Mouse (Mus musculus) neural tube, embryonic 15.5 days (tissue): ENCODE results near the gene 4930453N24Rik. TPM values are rescaled to one million over a fixed set of nuclear protein-coding genes. Genes with fewer than 3 reads are reported as not detected.

Experiments
- ATAC-seq: fragments of 200-750 bp; cut with Nextera tagmentation; 2 replicates; pipeline ENCODE4 v1.8.0; 2017; ENCODE audit warnings: mild to moderate bottlenecking, moderate TSS enrichment, moderate library complexity; ENCODE audit not compliant: low FRiP score
- H3K27ac ChIP-seq: fragments of 300-500 bp; sonication (generic); replicated peaks from 2 replicates; pipeline ENCODE4 v1.5.1; 2015; ENCODE audit warnings: mild to moderate bottlenecking, inconsistent platforms
- H3K27me3 ChIP-seq: fragments of 300-500 bp; sonication (generic); replicated peaks from 2 replicates; pipeline ENCODE4 v1.6.1; 2015; ENCODE audit warnings: inconsistent platforms
- H3K36me3 ChIP-seq: fragments of 300-500 bp; sonication (generic); 2 replicates; pipeline ENCODE4 v1.6.1; 2015; ENCODE audit warnings: inconsistent platforms
- H3K4me1 ChIP-seq: fragments of 300-500 bp; sonication (generic); 2 replicates; pipeline ENCODE4 v1.6.1; 2015; ENCODE audit warnings: inconsistent platforms
- H3K4me2 ChIP-seq: fragments of 300-500 bp; sonication (generic); 2 replicates; pipeline ENCODE4 v1.6.1; 2015; ENCODE audit warnings: inconsistent platforms, mild to moderate bottlenecking, moderate library complexity
- H3K4me3 ChIP-seq: fragments of 300-500 bp; sonication (generic); replicated peaks from 2 replicates; pipeline ENCODE4 v1.5.1; 2015; ENCODE audit warnings: mild to moderate bottlenecking, inconsistent platforms
- H3K9ac ChIP-seq: fragments of 300-500 bp; sonication (generic); replicated peaks from 2 replicates; pipeline ENCODE4 v1.6.1; 2015; ENCODE audit warnings: mild to moderate bottlenecking, inconsistent platforms
- H3K9me3 ChIP-seq: fragments of 300-500 bp; sonication (generic); replicated peaks from 2 replicates; pipeline ENCODE4 v1.6.1; 2016; ENCODE audit warnings: inconsistent platforms
- WGBS: fragments of 180-500 bp; shearing (Covaris S2); methylation state at CpG from one replicate; pipeline ENCODE4 v1.1.7; 2015; ENCODE audit warnings: mixed read lengths; 5-methylcytosine and 5-hydroxymethylcytosine counted together
- polyA plus RNA-seq: library from polyadenylated mRNA; unstranded; fragments of >200 nt; fragmentation: Nextera tagmentation; extraction: Ambion mirVana; gene quantifications from 2 replicates; pipeline ENCODE4 v1.2.1, GENCODE M21; 2015

Gene 4930453N24Rik
- 15.9 and 20.0 TPM in 2 replicates for polyA plus RNA-seq

- 2% methylated on average over 72 of the region's 72 CpGs for WGBS
- H3K4me2 ChIP-seq, result peak within 1 kb of the TSS; percentile 57
- no peaks in the 10 kb centered on the region for H3K9me3 ChIP-seq
- peak within 1 kb of the TSS; percentile 96 for H3K4me3 ChIP-seq
- peaks cover 5% of the 10 kb centered on the region for H3K36me3 ChIP-seq
- peak within 1 kb of the TSS; percentile 74 for H3K9ac ChIP-seq
- H3K27ac ChIP-seq, result peak within 1 kb of the TSS; percentile 91
- H3K27me3 ChIP-seq, result no peaks in the 10 kb centered on the region
- peaks cover 15% of the 10 kb centered on the region for H3K4me1 ChIP-seq
- peak; percentile 97 for ATAC-seq
These were observed at the start of gene 4930453N24Rik for GRCm38 (mm10) chr16:64770521-64771430. TSS of gene 4930453N24Rik (minus strand) at chr16:64771161.

- Histone ChIP-seq H3K9ac (no peak overlapping the region), H3K27ac (no peak overlapping the region), H3K4me3 (no peak overlapping the region), H3K36me3 (peaks cover 7% of the 10 kb centered on the region), H3K27me3 (no peaks in the 10 kb centered on the region), H3K4me1 (no peaks in the 10 kb centered on the region), H3K9me3 (no peaks in the 10 kb centered on the region), H3K4me2 (no peak overlapping the region)
- no peak for ATAC-seq
- 97% methylated on average over 3 of the region's 3 CpGs for WGBS
These were observed 46.3 kb upstream of the 4930453N24Rik start for GRCm38 (mm10) chr16:64817094-64817765.

- Histone ChIP-seq H3K4me2 (no peak overlapping the region), H3K9me3 (no peaks in the 10 kb centered on the region), H3K27ac (no peak overlapping the region), H3K36me3 (peaks cover 10% of the 10 kb centered on the region; the same call in 1 of the 2 replicates), H3K9ac (no peak overlapping the region), H3K27me3 (no peaks in the 10 kb centered on the region), H3K4me3 (no peak overlapping the region), H3K4me1 (no peaks in the 10 kb centered on the region)
- 91% methylated on average over 3 of the region's 3 CpGs for WGBS
- ATAC-seq, result no peak
These were observed 32.1 kb upstream of the 4930453N24Rik start for GRCm38 (mm10) chr16:64803041-64803440.

- Histone ChIP-seq H3K4me2 (no peak overlapping the region), H3K9me3 (no peaks in the 10 kb centered on the region), H3K4me3 (no peak overlapping the region), H3K27ac (no peak overlapping the region), H3K9ac (no peak overlapping the region), H3K4me1 (no peaks in the 10 kb centered on the region), H3K27me3 (no peaks in the 10 kb centered on the region), H3K36me3 (peaks cover 10% of the 10 kb centered on the region; the same call in 1 of the 2 replicates)
- no peak for ATAC-seq
These were observed 30.7 kb upstream of the 4930453N24Rik start for GRCm38 (mm10) chr16:64801638-64802037.

GRCm38 (mm10) chr16:64800393-64800792 lies 29.4 kb upstream of the 4930453N24Rik start:
- H3K27ac ChIP-seq, result no peak overlapping the region
- H3K4me2 ChIP-seq, result no peak overlapping the region
- H3K27me3 ChIP-seq, result no peaks in the 10 kb centered on the region
- 95% methylated on average over 5 of the region's 5 CpGs for WGBS
- peaks cover 4% of the 10 kb centered on the region; the same call in 1 of the 2 replicates for H3K36me3 ChIP-seq
- H3K9me3 ChIP-seq, result no peaks in the 10 kb centered on the region
- no peak overlapping the region for H3K4me3 ChIP-seq
- no peaks in the 10 kb centered on the region for H3K4me1 ChIP-seq
- ATAC-seq, result no peak
- H3K9ac ChIP-seq, result no peak overlapping the region

GRCm38 (mm10) chr16:64794802-64795201 lies 23.8 kb upstream of the 4930453N24Rik start:
- WGBS, result 93% methylated on average over 2 of the region's 2 CpGs
- no peaks in the 10 kb centered on the region for H3K36me3 ChIP-seq
- no peak for ATAC-seq
- no peak overlapping the region for H3K4me3 ChIP-seq
- no peaks in the 10 kb centered on the region for H3K9me3 ChIP-seq
- H3K4me1 ChIP-seq, result no peaks in the 10 kb centered on the region
- H3K4me2 ChIP-seq, result no peak overlapping the region
- H3K27ac ChIP-seq, result no peak overlapping the region
- no peaks in the 10 kb centered on the region for H3K27me3 ChIP-seq
- H3K9ac ChIP-seq, result no peak overlapping the region

- 94% methylated on average over 3 of the region's 3 CpGs for WGBS
- no peak overlapping the region for H3K4me2 ChIP-seq
These were observed 18.7 kb upstream of the 4930453N24Rik start for GRCm38 (mm10) chr16:64789706-64790105.

GRCm38 (mm10) chr16:64775516-64775915 lies 4.6 kb upstream of the 4930453N24Rik start:
- WGBS, result 95% methylated on average over 1 of the region's 1 CpGs
- H3K9ac ChIP-seq, result no peak overlapping the region
- no peak overlapping the region for H3K27ac ChIP-seq
- no peak overlapping the region for H3K4me2 ChIP-seq
- H3K36me3 ChIP-seq, result no peaks in the 10 kb centered on the region
- no peaks in the 10 kb centered on the region for H3K27me3 ChIP-seq
- no peaks in the 10 kb centered on the region for H3K9me3 ChIP-seq
- no peak for ATAC-seq
- peaks cover 3% of the 10 kb centered on the region; the same call in 1 of the 2 replicates for H3K4me1 ChIP-seq
- H3K4me3 ChIP-seq, result no peak overlapping the region

More at GRCm38 (mm10) chr16:64789706-64790105, 18.7 kb upstream of the 4930453N24Rik start:
- Histone ChIP-seq H3K36me3 (peaks cover 20% of the 10 kb centered on the region), H3K27ac (no peak overlapping the region), H3K9me3 (no peaks in the 10 kb centered on the region), H3K27me3 (no peaks in the 10 kb centered on the region), H3K4me1 (no peaks in the 10 kb centered on the region), H3K4me3 (no peak overlapping the region), H3K9ac (no peak overlapping the region)
- ATAC-seq, result no peak

- Histone ChIP-seq H3K9ac (peak overlapping the region; percentile 74; the same call in 1 of the 2 replicates), H3K4me3 (peak overlapping the region; percentile 96), H3K4me2 (peak overlapping the region; percentile 57), H3K27ac (peak overlapping the region; percentile 91), H3K27me3 (no peaks in the 10 kb centered on the region), H3K36me3 (no peaks in the 10 kb centered on the region; the same call in 1 of the 2 replicates), H3K9me3 (no peaks in the 10 kb centered on the region), H3K4me1 (peaks cover 15% of the 10 kb centered on the region)
- WGBS, result 70% methylated on average over 2 of the region's 2 CpGs
- no peak; the same call in 1 of the 2 replicates for ATAC-seq
These were observed 464 bp upstream of the 4930453N24Rik start for GRCm38 (mm10) chr16:64771431-64771818.

- WGBS, result 94% methylated on average over 8 of the region's 8 CpGs
- no peak for ATAC-seq
- no peak overlapping the region for H3K4me3 ChIP-seq
- peaks cover 15% of the 10 kb centered on the region for H3K4me1 ChIP-seq
- no peaks in the 10 kb centered on the region for H3K27me3 ChIP-seq
- H3K4me2 ChIP-seq, result no peak overlapping the region
- no peak overlapping the region for H3K9ac ChIP-seq
- no peak overlapping the region for H3K27ac ChIP-seq
- H3K36me3 ChIP-seq, result peaks cover 17% of the 10 kb centered on the region
- no peaks in the 10 kb centered on the region; the same call in 1 of the 2 replicates for H3K9me3 ChIP-seq
These were observed 4.2 kb downstream of the 4930453N24Rik start for GRCm38 (mm10) chr16:64766696-64767300.

GRCm38 (mm10) chr16:64759245-64759626 lies 11.7 kb downstream of the 4930453N24Rik start:
- Histone ChIP-seq H3K4me2 (no peak overlapping the region), H3K9ac (no peak overlapping the region), H3K9me3 (no peaks in the 10 kb centered on the region; the same call in 1 of the 2 replicates), H3K4me3 (no peak overlapping the region), H3K27ac (no peak overlapping the region), H3K36me3 (peaks cover 12% of the 10 kb centered on the region), H3K4me1 (no peaks in the 10 kb centered on the region), H3K27me3 (no peaks in the 10 kb centered on the region)
- 91% methylated on average over 1 of the region's 1 CpGs for WGBS
- no peak for ATAC-seq
